Mouse (Mus musculus): Measurements from ENCODE around the gene Gm49387.

Gm49387 gene

GRCm38 (mm10) chr14:31576846-31577697, 63.6 kb downstream of the Gm49387 start:
- DNase-seq (ENCODE audit: low spot score in 2 of 2): no peak

GRCm38 (mm10) chr14:31575866-31576265, 64.8 kb downstream of the Gm49387 start:
- no peak for DNase-seq (ENCODE audit: low spot score in 2 of 2)

GRCm38 (mm10) chr14:31574903-31575665, 65.6 kb downstream of the Gm49387 start:
- no peak for DNase-seq (ENCODE audit: low spot score in 2 of 2)

- no peak for DNase-seq (ENCODE audit: low spot score in 2 of 2)
These were observed 68.0 kb downstream of the Gm49387 start for GRCm38 (mm10) chr14:31572561-31573175.

GRCm38 (mm10) chr14:31571419-31571818, 69.3 kb downstream of the Gm49387 start:
- DNase-seq (ENCODE audit: low spot score in 2 of 2): no peak

- DNase-seq (ENCODE audit: low spot score in 2 of 2): no peak
These were observed 70.3 kb downstream of the Gm49387 start for GRCm38 (mm10) chr14:31570131-31570951.

- peak; percentile 36 to 67 for DNase-seq (ENCODE audit: low spot score in 2 of 2)
These were observed 71.5 kb downstream of the Gm49387 start for GRCm38 (mm10) chr14:31569151-31569631.

GRCm38 (mm10) chr14:31565478-31566212, 75.0 kb downstream of the Gm49387 start:
- no peak for DNase-seq (ENCODE audit: low spot score in 2 of 2)

- peak; percentile 79 for DNase-seq (ENCODE audit: low spot score in 2 of 2)
These were observed 76.1 kb downstream of the Gm49387 start for GRCm38 (mm10) chr14:31564452-31565179.

GRCm38 (mm10) chr14:31560886-31561285, 79.8 kb downstream of the Gm49387 start:
- DNase-seq (ENCODE audit: low spot score in 2 of 2): peak; percentile 54 to 77

- DNase-seq (ENCODE audit: low spot score in 2 of 2): no peak
These were observed 81.5 kb downstream of the Gm49387 start for GRCm38 (mm10) chr14:31559216-31559615.

- no peak for DNase-seq (ENCODE audit: low spot score in 2 of 2)
These were observed 82.9 kb downstream of the Gm49387 start for GRCm38 (mm10) chr14:31557784-31558183.

GRCm38 (mm10) chr14:31557273-31557672, 83.4 kb downstream of the Gm49387 start:
- DNase-seq (ENCODE audit: low spot score in 2 of 2): no peak

GRCm38 (mm10) chr14:31556526-31557260, 84.0 kb downstream of the Gm49387 start:
- DNase-seq (ENCODE audit: low spot score in 2 of 2): no peak

GRCm38 (mm10) chr14:31555963-31556434, 84.7 kb downstream of the Gm49387 start:
- DNase-seq (ENCODE audit: low spot score in 2 of 2): no peak

GRCm38 (mm10) chr14:31555021-31555420, 85.7 kb downstream of the Gm49387 start:
- no peak for DNase-seq (ENCODE audit: low spot score in 2 of 2)

- no peak for DNase-seq (ENCODE audit: low spot score in 2 of 2)
These were observed 96.7 kb downstream of the Gm49387 start for GRCm38 (mm10) chr14:31543885-31544442.

GRCm38 (mm10) chr14:31537298-31537697, 103.4 kb downstream of the Gm49387 start:
- peak; percentile 22 to 55 for DNase-seq (ENCODE audit: low spot score in 2 of 2)

- no peak for DNase-seq (ENCODE audit: low spot score in 2 of 2)
These were observed 108.0 kb downstream of the Gm49387 start for GRCm38 (mm10) chr14:31532656-31533055.
